Mouse (Mus musculus) intestine, postnatal 0 days (tissue): Measurements from ENCODE around the gene Bms1. TPM values are rescaled to one million over a fixed set of nuclear protein-coding genes. Genes with fewer than 3 reads are reported as not detected.

Experiments
- ATAC-seq: fragments of 200-750 bp; cut with Nextera tagmentation; 2 replicates; pipeline ENCODE4 v1.8.0; 2017; ENCODE audit warnings: mild to moderate bottlenecking, moderate TSS enrichment, moderate library complexity
- H3K27ac ChIP-seq: fragments of 300-500 bp; sonication (generic); 2 replicates; pipeline ENCODE4 v1.5.1; 2014; ENCODE audit warnings: mild to moderate bottlenecking, low read depth, low read length, moderate library complexity
- H3K27me3 ChIP-seq: fragments of 300-500 bp; sonication (generic); replicated peaks from 2 replicates; pipeline ENCODE4 v1.6.1; 2014; ENCODE audit warnings: low read length, mixed read lengths; ENCODE audit not compliant: control insufficient read depth, insufficient read depth
- H3K36me3 ChIP-seq: fragments of 300-500 bp; sonication (generic); 2 replicates; pipeline ENCODE4 v1.6.1; 2014; ENCODE audit warnings: mild to moderate bottlenecking, moderate library complexity; ENCODE audit not compliant: control insufficient read depth, insufficient read depth
- H3K4me1 ChIP-seq: fragments of 300-500 bp; sonication (generic); replicated peaks from 2 replicates; pipeline ENCODE4 v1.6.1; 2014; ENCODE audit warnings: antibody characterized with exemption, low read length, mixed read lengths; ENCODE audit not compliant: control insufficient read depth, insufficient read depth
- H3K4me2 ChIP-seq: fragments of 300-500 bp; sonication (generic); replicated peaks from 2 replicates; pipeline ENCODE4 v1.6.1; 2014; ENCODE audit warnings: low read depth, mild to moderate bottlenecking, moderate library complexity
- H3K4me3 ChIP-seq: fragments of 300-500 bp; sonication (generic); 2 replicates; pipeline ENCODE4 v1.5.1; 2014; ENCODE audit warnings: low read depth, low read length
- H3K9ac ChIP-seq: fragments of 300-500 bp; sonication (generic); 2 replicates; pipeline ENCODE4 v1.6.1; 2014; ENCODE audit warnings: mild to moderate bottlenecking, low read depth, low read length
- H3K9me3 ChIP-seq: fragments of 300-500 bp; sonication (generic); 2 replicates; pipeline ENCODE4 v1.6.1; 2016; ENCODE audit warnings: mixed run types; ENCODE audit not compliant: control insufficient read depth
- CTCF ChIP-seq: sonication (generic); IDR thresholded peaks from 2 replicates; pipeline ENCODE4 v1.5.1; 2016; ENCODE audit warnings: low read depth, mild to moderate bottlenecking, control low read depth, antibody characterized with exemption, moderate library complexity
- WGBS: fragments of 180-500 bp; shearing (Covaris S2); extraction: QIAGEN DNeasy Blood & Tissue Kit; methylation state at CpG from one replicate; pipeline ENCODE4 v1.1.7; 2014; 5-methylcytosine and 5-hydroxymethylcytosine counted together
- polyA plus RNA-seq: library from polyadenylated mRNA; unstranded; fragments of >200 nt; fragmentation: Nextera tagmentation; extraction: Ambion mirVana; gene quantifications from 2 replicates; pipeline ENCODE4 v1.2.1, GENCODE M21; 2015

Bms1 gene
- polyA plus RNA-seq, 1 experiment from 2014 or later, result 8.1 TPM

DNA sequence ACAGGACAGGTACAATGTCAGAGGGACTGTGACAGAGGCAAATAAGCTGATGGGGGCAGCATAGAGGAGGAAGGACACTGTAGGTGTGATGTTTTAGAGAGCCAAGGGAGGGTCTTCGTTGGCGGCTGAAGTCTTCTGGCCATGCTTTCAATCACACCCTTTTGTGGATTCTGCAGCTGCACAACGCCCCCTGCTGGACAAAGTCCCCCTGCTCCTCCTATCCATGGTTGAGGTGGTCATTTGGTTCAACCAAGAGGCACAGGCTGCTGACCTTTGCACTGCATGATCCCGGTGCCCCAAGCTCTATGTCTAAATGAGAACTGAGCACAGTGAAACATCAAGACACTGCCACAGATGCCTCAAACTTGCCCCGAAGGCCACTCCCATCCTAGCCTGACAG, 46.0 kb downstream of the Bms1 start:
- Histone ChIP-seq H3K4me3 (no peak overlapping the region), H3K4me1 (no peaks in the 10 kb centered on the region), H3K36me3 (no peaks in the 10 kb centered on the region), H3K9me3 (no peaks in the 10 kb centered on the region), H3K27ac (no peak overlapping the region), H3K4me2 (no peak overlapping the region), H3K27me3 (no peaks in the 10 kb centered on the region), H3K9ac (no peak overlapping the region)
- TF ChIP-seq CTCF, result peak; percentile 76
- ATAC-seq, result no peak
- 28% methylated on average over 5 of the region's 5 CpGs for WGBS

DNA sequence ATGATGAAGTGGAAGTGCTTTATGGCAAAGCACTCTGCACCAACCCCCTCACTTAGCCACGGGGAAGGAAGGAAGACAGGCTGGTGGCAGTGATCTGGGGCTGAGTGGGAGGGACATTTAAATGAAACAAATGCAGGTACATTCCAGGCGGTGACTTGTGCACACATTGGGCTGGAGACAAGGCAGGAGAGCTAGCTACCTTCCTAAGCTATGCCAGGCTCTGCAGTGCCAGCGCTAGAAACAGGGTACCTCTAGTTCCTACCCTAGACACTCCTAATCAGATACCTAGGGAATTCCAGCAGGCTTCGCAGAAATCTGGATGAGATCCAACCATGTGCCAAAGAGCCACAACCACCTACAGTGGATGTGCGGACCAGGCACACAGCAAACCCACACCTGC, 46.5 kb downstream of the Bms1 start:
- WGBS, result 62% methylated on average over 5 of the region's 5 CpGs
- no peaks in the 10 kb centered on the region for H3K4me1 ChIP-seq
- H3K36me3 ChIP-seq, result no peaks in the 10 kb centered on the region
- H3K4me2 ChIP-seq, result no peak overlapping the region
- H3K9me3 ChIP-seq, result no peaks in the 10 kb centered on the region
- no peak for TF ChIP-seq CTCF
- H3K27ac ChIP-seq, result no peak overlapping the region
- H3K9ac ChIP-seq, result no peak overlapping the region
- no peak overlapping the region for H3K4me3 ChIP-seq
- no peaks in the 10 kb centered on the region for H3K27me3 ChIP-seq
- no peak for ATAC-seq

DNA sequence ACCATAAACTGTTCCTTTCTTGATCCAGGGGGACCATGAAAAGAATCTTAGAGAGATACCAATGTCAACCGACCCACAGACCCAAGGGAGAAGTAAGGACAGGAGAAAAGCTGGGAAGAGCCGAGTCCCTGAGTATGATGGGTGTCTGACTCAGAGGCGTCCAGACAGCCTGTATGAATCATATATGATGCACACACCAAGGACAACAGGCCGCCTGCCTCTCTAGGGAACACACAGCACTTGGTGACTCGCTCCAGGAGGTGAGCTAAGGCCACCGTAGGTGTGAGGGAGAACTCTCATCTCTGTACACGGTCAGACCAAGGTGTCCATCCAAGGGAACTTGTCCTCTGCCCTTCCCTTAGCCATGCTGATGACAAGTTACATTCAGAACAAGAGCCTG, 51.8 kb downstream of the Bms1 start:
- no peaks in the 10 kb centered on the region for H3K4me1 ChIP-seq
- no peak overlapping the region for H3K4me3 ChIP-seq
- H3K27ac ChIP-seq, result no peak overlapping the region
- H3K9me3 ChIP-seq, result no peaks in the 10 kb centered on the region
- no peaks in the 10 kb centered on the region; the same call in 1 of the 2 replicates for H3K27me3 ChIP-seq
- WGBS, result 82% methylated on average over 7 of the region's 7 CpGs
- no peak overlapping the region for H3K4me2 ChIP-seq
- ATAC-seq, result no peak
- no peaks in the 10 kb centered on the region for H3K36me3 ChIP-seq
- no peak overlapping the region for H3K9ac ChIP-seq
- TF ChIP-seq CTCF, result no peak

DNA sequence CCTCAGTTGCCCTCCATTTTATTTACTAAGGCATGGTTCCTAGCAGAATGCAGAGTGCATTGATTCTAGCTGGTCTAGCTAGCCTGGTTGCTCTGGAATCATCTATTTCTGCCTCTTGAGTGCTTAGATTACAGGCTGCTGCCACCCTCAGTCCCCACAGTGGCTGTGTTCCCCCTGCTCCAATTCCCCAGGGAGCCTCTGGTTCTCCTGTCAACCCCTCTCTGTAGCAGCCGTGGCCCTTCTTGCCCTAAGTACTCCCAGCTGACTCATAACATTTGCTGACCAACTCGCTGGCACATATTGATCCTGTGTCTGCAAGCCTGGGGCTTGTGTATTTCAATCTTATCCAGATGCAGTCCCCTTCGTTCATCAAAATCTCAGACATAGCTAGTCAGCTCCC, 53.1 kb downstream of the Bms1 start:
- 57% methylated on average over 3 of the region's 3 CpGs for WGBS
- TF ChIP-seq CTCF, result no peak

DNA sequence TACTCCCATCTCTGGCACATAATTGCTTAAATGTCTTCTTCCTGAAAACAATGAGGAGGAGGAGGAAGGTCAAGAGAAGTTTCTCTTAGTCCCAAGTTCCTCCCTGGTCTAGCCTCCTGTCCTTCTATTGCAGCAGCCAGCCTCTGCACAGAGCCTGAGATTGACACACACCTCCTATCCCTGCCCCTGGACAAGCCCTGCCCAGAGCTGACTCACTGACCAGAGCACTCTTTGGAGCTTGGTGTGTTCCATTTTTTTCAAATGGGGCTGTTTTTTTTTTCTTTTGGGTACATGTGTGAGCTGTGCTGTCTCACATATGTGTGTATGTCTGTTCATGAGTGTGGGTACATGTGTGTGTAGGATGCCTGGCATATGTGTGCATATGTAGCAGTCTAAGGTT, 53.5 kb downstream of the Bms1 start:
- Histone ChIP-seq H3K9ac (no peak overlapping the region), H3K4me2 (no peak overlapping the region), H3K27ac (no peak overlapping the region), H3K36me3 (no peaks in the 10 kb centered on the region), H3K9me3 (0 out of 2 replicates have a peak, but pooled peaks cover 7% of the 10 kb centered on the region), H3K4me1 (no peaks in the 10 kb centered on the region), H3K4me3 (no peak overlapping the region), H3K27me3 (no peaks in the 10 kb centered on the region; the same call in 1 of the 2 replicates)
- no peak for ATAC-seq
- no peak for TF ChIP-seq CTCF

More for the DNA sequence above, 53.1 kb downstream of the Bms1 start:
- Histone ChIP-seq H3K36me3 (no peaks in the 10 kb centered on the region), H3K4me1 (no peaks in the 10 kb centered on the region), H3K27ac (no peak overlapping the region), H3K27me3 (no peaks in the 10 kb centered on the region; the same call in 1 of the 2 replicates), H3K9me3 (0 out of 2 replicates have a peak, but pooled peaks cover 7% of the 10 kb centered on the region), H3K4me2 (no peak overlapping the region), H3K9ac (no peak overlapping the region), H3K4me3 (no peak overlapping the region)
- no peak for ATAC-seq

DNA sequence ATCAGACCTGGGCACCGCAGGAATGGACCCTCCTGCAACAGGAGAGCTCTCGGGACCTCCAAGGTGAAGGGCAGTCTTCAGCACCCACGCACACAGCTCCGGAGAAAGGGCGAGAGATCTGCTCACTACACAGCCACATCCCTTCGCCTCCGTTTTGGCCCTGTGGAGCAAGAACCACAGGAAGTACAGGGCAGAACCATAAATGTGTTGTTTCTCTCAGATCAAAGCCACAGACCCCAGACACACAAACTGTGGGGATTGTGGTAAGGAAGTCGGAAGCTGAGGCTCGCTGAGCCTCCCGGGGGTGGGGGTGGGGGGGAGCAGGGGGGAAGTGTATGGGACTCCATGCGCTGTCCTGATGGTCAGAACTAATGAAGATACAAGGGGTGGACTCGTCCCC, 68.9 kb downstream of the Bms1 start:
- Histone ChIP-seq H3K4me1 (no peaks in the 10 kb centered on the region), H3K36me3 (no peaks in the 10 kb centered on the region), H3K9me3 (no peaks in the 10 kb centered on the region), H3K27ac (no peak overlapping the region), H3K4me3 (no peak overlapping the region), H3K9ac (no peak overlapping the region), H3K27me3 (no peaks in the 10 kb centered on the region), H3K4me2 (no peak overlapping the region)
- no peak for ATAC-seq
- no peak for TF ChIP-seq CTCF
- WGBS, result 70% methylated on average over 12 of the region's 12 CpGs

DNA sequence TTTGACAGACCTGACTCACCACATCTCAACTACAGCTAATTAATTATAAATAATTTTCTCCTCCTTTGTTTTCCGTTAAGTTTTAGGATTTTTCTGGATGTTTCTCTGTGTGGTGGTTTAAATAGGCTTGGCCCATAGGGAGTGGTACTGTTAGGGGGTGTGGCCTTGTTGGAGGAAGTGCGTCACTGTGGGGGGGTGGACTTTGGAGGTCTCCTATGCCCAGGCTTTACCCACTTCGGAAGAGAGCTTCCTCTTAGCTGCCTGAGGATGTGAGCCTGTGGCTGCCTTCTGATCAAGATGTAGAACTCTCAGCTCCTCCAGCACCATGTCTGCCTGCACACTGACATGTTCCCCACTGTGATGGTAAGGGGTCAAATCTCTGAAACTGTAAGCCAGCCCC, 71.1 kb downstream of the Bms1 start:
- Histone ChIP-seq H3K9ac (no peak overlapping the region), H3K4me2 (no peak overlapping the region), H3K4me3 (no peak overlapping the region), H3K4me1 (no peaks in the 10 kb centered on the region), H3K27ac (no peak overlapping the region), H3K27me3 (no peaks in the 10 kb centered on the region), H3K9me3 (no peaks in the 10 kb centered on the region), H3K36me3 (no peaks in the 10 kb centered on the region)
- no peak for TF ChIP-seq CTCF
- no peak for ATAC-seq
- WGBS, result 69% methylated on average over 3 of the region's 3 CpGs
